Mouse (Mus musculus) embryonic facial prominence, embryonic 15.5 days (tissue): ENCODE results near the gene B4galnt4. TPM values are rescaled to one million over a fixed set of nuclear protein-coding genes. Genes with fewer than 3 reads are reported as not detected.

Source experiments
- ATAC-seq: fragments of 200-750 bp; cut with Nextera tagmentation; 2 replicates; pipeline ENCODE4 v1.8.0; 2017; ENCODE audit warnings: low read depth, moderate TSS enrichment; ENCODE audit not compliant: insufficient number of reproducible peaks, low FRiP score, low TSS enrichment
- H3K27ac ChIP-seq: fragments of 300-500 bp; sonication (generic); replicated peaks from 2 replicates; pipeline ENCODE4 v1.5.1; 2015; ENCODE audit warnings: mild to moderate bottlenecking, inconsistent platforms
- H3K27me3 ChIP-seq: fragments of 300-500 bp; sonication (generic); 2 replicates; pipeline ENCODE4 v1.6.1; 2015; ENCODE audit warnings: inconsistent platforms
- H3K36me3 ChIP-seq: fragments of 300-500 bp; sonication (generic); 2 replicates; pipeline ENCODE4 v1.6.1; 2015; ENCODE audit warnings: mild to moderate bottlenecking, inconsistent platforms
- H3K4me1 ChIP-seq: fragments of 300-500 bp; sonication (generic); 2 replicates; pipeline ENCODE4 v1.6.1; 2015; ENCODE audit warnings: inconsistent platforms
- H3K4me2 ChIP-seq: fragments of 300-500 bp; sonication (generic); replicated peaks from 2 replicates; pipeline ENCODE4 v1.6.1; 2015; ENCODE audit warnings: mild to moderate bottlenecking, inconsistent platforms
- H3K4me3 ChIP-seq: fragments of 300-500 bp; sonication (generic); replicated peaks from 2 replicates; pipeline ENCODE4 v1.5.1; 2015; ENCODE audit warnings: mild to moderate bottlenecking, inconsistent platforms
- H3K9ac ChIP-seq: fragments of 300-500 bp; sonication (generic); 2 replicates; pipeline ENCODE4 v1.6.1; 2015; ENCODE audit warnings: inconsistent platforms
- H3K9me3 ChIP-seq: fragments of 300-500 bp; sonication (generic); replicated peaks from 2 replicates; pipeline ENCODE4 v1.6.1; 2016; ENCODE audit warnings: inconsistent platforms
- WGBS: fragments of 180-500 bp; shearing (Covaris S2); methylation state at CpG from one replicate; pipeline ENCODE4 v1.1.7; 2015; 5-methylcytosine and 5-hydroxymethylcytosine counted together
- polyA plus RNA-seq: library from polyadenylated mRNA; unstranded; fragments of >200 nt; fragmentation: Nextera tagmentation; extraction: Ambion mirVana; gene quantifications from 2 replicates; pipeline ENCODE4 v1.2.1, GENCODE M21; 2015

The B4galnt4 gene
- polyA plus RNA-seq, 1 experiment from 2014 or later, result 15.1 TPM

DNA sequence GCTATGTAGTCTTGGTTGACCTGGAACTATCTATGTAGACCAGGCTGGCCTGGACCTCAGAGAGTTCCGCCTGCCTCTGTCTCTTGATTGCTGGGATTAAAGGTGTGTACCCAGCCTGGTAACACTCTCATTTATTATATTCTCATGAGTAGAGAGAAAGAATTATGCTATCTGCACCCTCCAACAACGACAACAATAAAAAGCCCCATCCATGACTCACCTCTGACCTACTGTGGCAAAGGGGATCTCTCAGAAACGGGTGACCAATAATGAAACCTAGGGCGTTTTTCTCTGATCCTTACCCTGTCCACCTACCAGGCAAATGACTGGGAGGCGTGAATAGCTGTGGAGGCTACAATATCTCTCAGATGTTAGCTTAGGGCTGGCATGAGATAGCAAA lies 36.3 kb downstream of the B4galnt4 start:
- Histone ChIP-seq H3K4me1 (peaks cover 25% of the 10 kb centered on the region), H3K9ac (no peak overlapping the region), H3K4me3 (no peak overlapping the region), H3K36me3 (no peaks in the 10 kb centered on the region), H3K27ac (no peak overlapping the region), H3K9me3 (no peaks in the 10 kb centered on the region), H3K27me3 (peaks cover 34% of the 10 kb centered on the region), H3K4me2 (no peak overlapping the region)
- WGBS, result 82% methylated on average over 5 of the region's 5 CpGs
- ATAC-seq, result no peak

DNA sequence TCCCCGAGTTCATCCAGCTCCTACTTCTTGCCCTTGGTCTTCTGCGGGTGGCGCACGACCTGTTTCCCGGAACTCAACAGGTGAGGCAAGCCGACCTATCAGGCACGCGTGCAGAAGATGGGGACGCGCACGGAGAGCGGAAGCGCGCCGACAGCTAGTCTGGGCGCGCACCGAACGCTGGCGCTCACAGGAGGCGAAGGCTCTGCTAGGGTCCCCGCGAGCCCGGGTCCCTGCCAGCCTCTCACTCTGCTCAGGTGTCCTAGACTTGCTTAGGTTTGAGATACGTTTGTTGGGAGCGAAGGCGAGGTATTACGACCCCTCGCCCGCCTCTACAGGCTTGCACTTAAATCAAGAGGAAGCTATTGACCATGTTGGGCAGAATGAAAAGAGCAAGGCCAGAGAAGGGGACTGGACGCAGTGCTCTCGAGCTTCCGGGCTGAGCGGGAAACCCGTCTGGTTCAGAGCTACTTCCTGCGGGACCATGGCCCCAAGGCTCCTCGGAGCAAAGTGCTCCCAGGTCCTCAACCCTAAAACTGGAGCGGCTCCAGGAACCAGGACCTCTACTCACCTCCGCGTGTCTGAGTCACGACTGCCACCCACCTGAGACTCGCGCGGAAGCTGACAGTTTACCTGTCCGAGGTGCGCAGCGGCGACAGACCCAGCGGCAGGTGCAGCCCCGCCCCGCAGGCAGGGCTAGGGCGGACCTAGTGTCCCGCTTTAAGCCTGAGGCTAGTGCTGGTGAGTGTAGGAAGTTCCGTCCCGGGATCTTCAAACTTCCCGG lies 39.2 kb downstream of the B4galnt4 start, which contains the start of gene Sigirr:
Gene Sigirr, minus strand, starts transcription at position 662 of the 781 bp plus-strand sequence.
- Histone ChIP-seq H3K36me3 (no peaks in the 10 kb centered on the region), H3K4me3 (peak within 1 kb of the TSS; percentile 42), H3K4me1 (peaks cover 18% of the 10 kb centered on the region), H3K9ac (0 out of 2 replicates have a peak within 1 kb of the TSS, but pooled peaks have one; percentile 4), H3K27ac (no peak within 1 kb of the TSS), H3K9me3 (no peaks in the 10 kb centered on the region), H3K27me3 (peaks cover 34% of the 10 kb centered on the region), H3K4me2 (peak within 1 kb of the TSS; percentile 71)
- no peak for ATAC-seq
- 1% methylated on average over 56 of the region's 56 CpGs for WGBS

DNA sequence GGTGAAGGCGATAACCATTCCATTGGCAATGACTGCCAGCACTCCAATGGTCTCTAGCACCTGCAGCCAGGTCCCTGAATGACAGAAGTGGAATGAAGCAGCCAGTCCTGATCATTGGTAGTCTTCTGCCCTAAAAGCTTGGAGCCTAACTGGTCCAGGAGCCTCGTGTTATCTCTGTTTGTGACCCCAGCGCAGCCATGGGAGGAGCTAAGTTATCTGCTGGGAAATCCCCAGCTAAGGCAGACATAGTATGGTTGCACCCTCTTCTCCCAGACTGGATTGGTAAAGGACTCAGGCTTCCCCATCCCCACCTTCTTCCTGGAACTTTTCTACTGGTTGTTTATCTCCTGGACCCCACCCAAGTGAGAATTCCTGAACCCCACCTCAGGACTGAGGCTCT lies 42.3 kb downstream of the B4galnt4 start:
- Histone ChIP-seq H3K27me3 (peaks cover 29% of the 10 kb centered on the region), H3K4me2 (no peak overlapping the region), H3K4me3 (no peak overlapping the region), H3K36me3 (no peaks in the 10 kb centered on the region), H3K9me3 (no peaks in the 10 kb centered on the region), H3K9ac (no peak overlapping the region), H3K4me1 (peaks cover 12% of the 10 kb centered on the region), H3K27ac (no peak overlapping the region)
- WGBS, result 75% methylated on average over 3 of the region's 3 CpGs
- ATAC-seq, result no peak

DNA sequence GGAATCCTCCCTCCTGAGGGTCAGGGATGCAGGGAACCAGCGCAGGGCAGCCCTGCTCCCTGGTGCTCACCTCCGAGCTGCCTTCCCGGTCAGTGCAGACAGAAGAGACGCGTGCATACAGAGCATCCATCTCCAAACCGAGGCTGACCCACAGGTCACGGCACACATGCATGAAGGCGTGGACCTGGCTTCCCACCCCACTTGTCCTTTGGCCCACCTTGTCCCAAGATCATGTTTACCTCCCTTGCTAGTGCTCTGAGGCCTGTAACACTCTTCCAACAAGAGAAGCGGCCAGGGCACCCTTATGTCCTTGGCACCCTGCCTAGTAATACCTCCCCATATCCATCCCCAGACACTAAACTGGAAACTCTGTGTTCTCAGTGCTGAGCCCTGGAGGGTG lies 55.0 kb downstream of the B4galnt4 start:
- H3K4me2 ChIP-seq, result no peak overlapping the region
- H3K4me3 ChIP-seq, result no peak overlapping the region
- H3K36me3 ChIP-seq, result no peaks in the 10 kb centered on the region
- H3K9me3 ChIP-seq, result no peaks in the 10 kb centered on the region
- no peak overlapping the region for H3K27ac ChIP-seq
- 85% methylated on average over 9 of the region's 9 CpGs for WGBS
- no peak for ATAC-seq
- H3K4me1 ChIP-seq, result no peaks in the 10 kb centered on the region
- H3K27me3 ChIP-seq, result no peaks in the 10 kb centered on the region
- H3K9ac ChIP-seq, result no peak overlapping the region

DNA sequence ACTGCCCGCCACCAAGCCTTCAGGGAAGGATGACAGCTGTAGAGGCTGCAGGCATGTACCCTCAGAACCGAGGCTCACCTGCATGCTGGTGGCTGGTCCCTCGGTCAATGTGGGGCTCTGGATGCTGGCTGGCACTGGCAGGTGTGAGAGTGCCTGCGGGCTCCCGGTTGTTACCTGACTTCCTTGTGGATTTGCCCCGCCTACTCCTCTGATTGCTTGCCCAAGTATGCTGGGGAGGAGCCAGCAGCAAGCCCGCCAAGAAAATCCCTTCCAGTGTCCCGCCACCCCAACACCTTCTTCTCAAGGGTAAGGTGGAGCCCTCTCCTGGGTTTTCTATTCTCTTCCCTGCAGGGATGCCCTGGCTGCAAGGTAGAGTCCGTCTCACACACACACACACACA lies 56.7 kb downstream of the B4galnt4 start, which contains the start of gene Ano9:
Gene Ano9, minus strand, starts transcription at position 171 of the 400 bp plus-strand sequence.
- WGBS, result 9% methylated on average over 9 of the region's 9 CpGs

DNA sequence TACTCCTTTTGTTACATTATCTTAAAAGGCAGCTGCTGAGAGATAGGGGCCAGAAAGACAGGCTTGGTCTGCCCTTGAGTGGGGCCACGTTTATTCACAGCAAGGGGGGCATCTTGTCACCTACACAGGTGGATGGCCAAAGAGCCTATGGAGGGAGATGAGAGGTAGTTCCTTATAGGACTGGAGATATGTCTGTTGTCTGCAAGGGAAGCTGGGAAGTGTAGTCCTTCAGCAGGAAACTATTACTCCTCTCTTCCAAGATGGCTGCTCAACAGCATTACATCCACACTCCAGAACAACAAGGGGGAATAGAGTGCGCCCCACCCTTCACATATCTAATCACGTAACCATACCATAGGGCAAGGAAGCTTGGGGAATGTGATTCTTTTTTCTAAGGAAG lies 58.6 kb downstream of the B4galnt4 start:
- WGBS, result 74% methylated on average over 3 of the region's 3 CpGs
- no peak overlapping the region for H3K27ac ChIP-seq
- H3K4me3 ChIP-seq, result no peak overlapping the region
- no peaks in the 10 kb centered on the region for H3K9me3 ChIP-seq
- no peak for ATAC-seq
- H3K4me2 ChIP-seq, result no peak overlapping the region
- peaks cover 10% of the 10 kb centered on the region for H3K4me1 ChIP-seq
- no peak overlapping the region for H3K9ac ChIP-seq
- H3K27me3 ChIP-seq, result no peaks in the 10 kb centered on the region
- no peaks in the 10 kb centered on the region for H3K36me3 ChIP-seq

More for the DNA sequence above, 56.7 kb downstream of the B4galnt4 start, which contains the start of gene Ano9:
- Histone ChIP-seq H3K27me3 (no peaks in the 10 kb centered on the region), H3K36me3 (no peaks in the 10 kb centered on the region), H3K4me1 (peaks cover 4% of the 10 kb centered on the region), H3K4me3 (peak within 1 kb of the TSS; percentile 24), H3K9me3 (no peaks in the 10 kb centered on the region), H3K27ac (no peak within 1 kb of the TSS), H3K4me2 (peak within 1 kb of the TSS; percentile 36), H3K9ac (no peak within 1 kb of the TSS)
- no peak for ATAC-seq

DNA sequence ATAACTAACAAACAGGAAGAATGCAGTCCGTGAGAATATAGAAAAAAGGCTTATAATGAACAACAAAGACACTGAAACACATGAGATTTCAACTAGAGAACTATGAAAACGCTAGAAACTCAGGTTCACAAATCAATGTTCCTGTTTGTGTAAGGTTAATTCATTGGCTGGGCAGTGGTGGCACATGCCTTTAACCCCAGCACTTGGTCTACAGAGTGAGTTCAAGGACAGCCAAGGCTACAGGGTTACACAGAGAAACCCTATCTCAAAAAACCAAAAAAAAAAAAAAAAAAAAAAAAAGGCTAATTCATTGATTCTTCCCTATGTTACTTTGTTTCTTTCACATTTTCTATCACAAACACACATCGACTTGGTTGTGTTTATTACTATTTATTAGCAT lies 59.7 kb downstream of the B4galnt4 start:
- Histone ChIP-seq H3K27me3 (no peaks in the 10 kb centered on the region), H3K4me2 (no peak overlapping the region), H3K27ac (no peak overlapping the region), H3K9ac (no peak overlapping the region), H3K36me3 (no peaks in the 10 kb centered on the region), H3K4me1 (peaks cover 10% of the 10 kb centered on the region), H3K4me3 (no peak overlapping the region), H3K9me3 (no peaks in the 10 kb centered on the region)
- 86% methylated on average over 3 of the region's 3 CpGs for WGBS
- ATAC-seq, result no peak

DNA sequence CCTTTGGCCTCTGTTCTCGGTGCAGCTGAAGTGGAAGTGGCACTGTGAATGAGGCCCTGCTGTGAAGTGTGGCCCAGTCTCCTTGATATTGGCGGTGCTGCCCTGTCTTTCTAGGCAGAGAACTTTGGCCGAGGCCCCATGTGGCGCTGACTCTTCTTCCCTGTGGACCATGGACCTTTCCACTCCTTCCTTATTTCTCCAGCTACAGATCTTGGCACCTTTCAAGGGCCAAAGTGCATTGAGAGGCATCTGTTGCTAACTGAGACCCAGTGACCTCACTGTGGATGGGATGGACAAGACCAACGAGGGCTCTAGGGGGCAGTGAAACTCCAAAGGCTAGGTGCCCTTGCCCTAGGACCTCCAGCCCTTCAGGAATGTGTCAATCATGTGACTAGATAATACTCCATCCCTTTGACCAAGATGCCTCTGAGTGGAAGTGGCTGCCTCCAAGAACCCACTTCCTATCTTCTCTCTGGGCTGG lies 60.2 kb downstream of the B4galnt4 start:
- Histone ChIP-seq H3K27me3 (no peaks in the 10 kb centered on the region), H3K9ac (no peak overlapping the region), H3K4me1 (peaks cover 10% of the 10 kb centered on the region), H3K27ac (no peak overlapping the region), H3K4me2 (no peak overlapping the region), H3K36me3 (no peaks in the 10 kb centered on the region), H3K4me3 (no peak overlapping the region), H3K9me3 (no peaks in the 10 kb centered on the region)
- WGBS, result 76% methylated on average over 5 of the region's 5 CpGs
- ATAC-seq, result no peak

Other genes starting within 250 kb of the B4galnt4 start
- 0.56 and 0.87 TPM in 2 replicates for gene Zfp941, start 238.9 kb upstream of the B4galnt4 start, polyA plus RNA-seq
- gene Urah, start 226.1 kb upstream of the B4galnt4 start, polyA plus RNA-seq, result 38.8 and 42.6 TPM in 2 replicates
- gene Scgb1c1, start 215.6 kb upstream of the B4galnt4 start, polyA plus RNA-seq, result 2.3 and 8.5 TPM in 2 replicates
- 0.20 and 0.48 TPM in 2 replicates for gene Odf3, start 213.3 kb upstream of the B4galnt4 start, polyA plus RNA-seq
- gene Gm45785, start 204.8 kb upstream of the B4galnt4 start, polyA plus RNA-seq, result not detected in 2 replicates
- gene Ric8a, start 204.1 kb upstream of the B4galnt4 start, polyA plus RNA-seq, result 78.8 and 86.1 TPM in 2 replicates
- 64.2 and 67.5 TPM in 2 replicates for gene Bet1l, start 203.5 kb upstream of the B4galnt4 start, polyA plus RNA-seq
- 206 and 209 TPM in 2 replicates for gene Psmd13, start 179.1 kb upstream of the B4galnt4 start, polyA plus RNA-seq
- 25.1 and 27.4 TPM in 2 replicates for gene Sirt3, start 178.8 kb upstream of the B4galnt4 start, polyA plus RNA-seq
- 23.3 and 34.9 TPM in 2 replicates for gene Cox8b, start 160.7 kb upstream of the B4galnt4 start, polyA plus RNA-seq
- 0.07 and 0.25 TPM in 2 replicates for gene Nlrp6, start 140.2 kb upstream of the B4galnt4 start, polyA plus RNA-seq
- gene Pgghg, start 119.7 kb upstream of the B4galnt4 start, polyA plus RNA-seq, result 26.3 and 29.0 TPM in 2 replicates
- 110 and 112 TPM in 2 replicates for gene Ifitm5, start 110.8 kb upstream of the B4galnt4 start, polyA plus RNA-seq
- gene Gm45717, start 105.2 kb upstream of the B4galnt4 start, polyA plus RNA-seq, result 0.96 TPM in 1 of 2 replicates, not detected in the other
- 1,542 and 1,589 TPM in 2 replicates for gene Ifitm2, start 105.1 kb upstream of the B4galnt4 start, polyA plus RNA-seq
- gene Ifitm1, start 93.9 kb upstream of the B4galnt4 start, polyA plus RNA-seq, result 126 and 137 TPM in 2 replicates
- 197 and 204 TPM in 2 replicates for gene Ifitm3, start 50.3 kb upstream of the B4galnt4 start, polyA plus RNA-seq
- gene Ifitm6, start 43.2 kb upstream of the B4galnt4 start, polyA plus RNA-seq, result 2.7 and 2.8 TPM in 2 replicates
- gene Gm17387, start 32.0 kb upstream of the B4galnt4 start, polyA plus RNA-seq, result not detected in 2 replicates
- 115 and 118 TPM in 2 replicates for gene Pkp3, start 17.1 kb downstream of the B4galnt4 start, polyA plus RNA-seq
- 6.1 and 6.8 TPM in 2 replicates for gene Sigirr, start 39.5 kb downstream of the B4galnt4 start, polyA plus RNA-seq
- 18.2 and 20.7 TPM in 2 replicates for gene Ano9, start 56.7 kb downstream of the B4galnt4 start, polyA plus RNA-seq
- gene Ptdss2, start 61.3 kb downstream of the B4galnt4 start, polyA plus RNA-seq, result 68.4 and 69.7 TPM in 2 replicates
- gene Rnh1, start 111.8 kb downstream of the B4galnt4 start, polyA plus RNA-seq, result 210 and 216 TPM in 2 replicates
- gene Hras, start 132.9 kb downstream of the B4galnt4 start, polyA plus RNA-seq, result 180 and 183 TPM in 2 replicates
- gene Lrrc56, start 133.1 kb downstream of the B4galnt4 start, polyA plus RNA-seq, result 11.2 and 14.7 TPM in 2 replicates
- gene Lmntd2, start 153.0 kb downstream of the B4galnt4 start, polyA plus RNA-seq, result 2.3 and 3.6 TPM in 2 replicates
- 55.3 and 56.3 TPM in 2 replicates for gene Rassf7, start 154.8 kb downstream of the B4galnt4 start, polyA plus RNA-seq
- gene Phrf1, start 167.7 kb downstream of the B4galnt4 start, polyA plus RNA-seq, result 68.7 and 73.2 TPM in 2 replicates
- gene Irf7, start 205.4 kb downstream of the B4galnt4 start, polyA plus RNA-seq, result 4.1 and 5.1 TPM in 2 replicates
- 0.19 TPM in 1 of 2 replicates, not detected in the other for gene Cdhr5, start 215.7 kb downstream of the B4galnt4 start, polyA plus RNA-seq
- 5.3 TPM in 2 replicates for gene Sct, start 218.0 kb downstream of the B4galnt4 start, polyA plus RNA-seq
- 0.76 and 1.1 TPM in 2 replicates for gene Drd4, start 230.9 kb downstream of the B4galnt4 start, polyA plus RNA-seq